Mouse (Mus musculus): Measurements from ENCODE around the gene Stx1a.
"Not testable (repeated sequence)": the region's sequence is repeated elsewhere in the genome, so short reads cannot be mapped to it uniquely, and the experiment has no call there.

Gene Stx1a

DNA sequence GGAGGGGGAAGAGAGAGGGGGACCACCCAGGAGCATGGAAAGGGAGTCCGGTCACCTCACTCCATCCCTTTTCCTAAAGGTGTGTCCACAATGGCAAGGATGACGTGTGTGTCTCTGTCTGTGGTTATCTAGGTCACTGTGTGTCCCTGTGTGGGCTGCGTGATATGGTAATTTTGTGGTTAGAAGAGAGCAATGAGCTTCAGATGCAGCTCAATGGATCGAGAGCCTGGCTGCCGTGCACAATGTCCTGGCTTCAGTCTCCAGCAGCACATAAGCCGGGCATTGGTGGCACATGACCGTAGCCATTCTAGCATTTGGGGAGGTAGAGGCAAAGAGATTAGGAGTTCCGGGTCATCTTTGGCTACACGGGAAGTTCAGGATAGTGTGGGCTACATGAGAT, 16.3 kb downstream of the Stx1a start:
- no peak for DNase-seq (ENCODE audit: low spot score in 2 of 2)

- DNase-seq (ENCODE audit: low spot score in 2 of 2) = no peak
Observed at GRCm38 (mm10) chr5:135040059-135040458, 16.8 kb downstream of the Stx1a start.

DNA sequence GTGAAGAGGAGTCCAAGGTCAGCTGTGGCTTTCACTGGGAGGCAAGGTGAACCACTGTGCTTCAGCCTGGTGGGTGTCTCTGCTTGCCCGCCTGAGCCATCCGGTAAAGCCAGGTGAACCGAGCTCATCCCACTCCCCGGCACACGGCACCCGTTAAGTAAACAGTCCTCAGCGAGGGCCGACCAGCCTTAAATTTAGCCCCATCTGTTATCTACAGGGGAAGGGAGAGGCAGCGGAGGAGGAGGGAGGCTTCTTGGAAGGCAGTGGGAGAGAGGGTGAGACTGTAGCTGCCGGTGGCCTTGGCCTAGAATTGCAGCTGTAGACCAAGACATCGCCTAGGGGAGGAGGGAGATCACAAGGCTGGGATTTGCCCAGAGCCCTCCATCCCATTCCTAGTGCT, 17.5 kb downstream of the Stx1a start:
- DNase-seq (ENCODE audit: low spot score in 2 of 2) = no peak

GRCm38 (mm10) chr5:135042105-135042788, 19.0 kb downstream of the Stx1a start:
- DNase-seq (ENCODE audit: low spot score in 2 of 2) = no peak

DNA sequence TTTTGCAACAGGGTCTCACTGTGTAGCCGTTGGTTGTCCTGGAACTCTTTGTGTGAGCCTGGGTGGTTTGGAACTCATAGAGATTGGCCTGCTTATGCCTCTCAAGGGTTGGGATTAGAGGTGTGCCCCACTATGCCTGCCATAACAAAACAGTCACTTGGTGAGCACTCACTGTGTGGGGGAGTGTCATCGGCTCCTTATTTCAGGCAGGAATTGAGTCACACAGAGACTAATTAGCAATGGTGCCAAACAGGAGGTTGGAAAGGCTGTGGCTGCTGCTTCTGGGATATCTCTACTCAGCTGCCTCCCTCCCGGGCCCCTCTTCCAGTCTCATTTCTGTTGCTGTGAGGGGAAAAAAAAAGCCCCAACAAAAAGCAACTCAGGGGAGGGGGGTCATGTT, 21.3 kb downstream of the Stx1a start:
- DNase-seq (ENCODE audit: low spot score in 2 of 2) = no peak

GRCm38 (mm10) chr5:135048539-135048938, 25.3 kb downstream of the Stx1a start:
- DNase-seq (ENCODE audit: low spot score in 2 of 2) = no peak

DNA sequence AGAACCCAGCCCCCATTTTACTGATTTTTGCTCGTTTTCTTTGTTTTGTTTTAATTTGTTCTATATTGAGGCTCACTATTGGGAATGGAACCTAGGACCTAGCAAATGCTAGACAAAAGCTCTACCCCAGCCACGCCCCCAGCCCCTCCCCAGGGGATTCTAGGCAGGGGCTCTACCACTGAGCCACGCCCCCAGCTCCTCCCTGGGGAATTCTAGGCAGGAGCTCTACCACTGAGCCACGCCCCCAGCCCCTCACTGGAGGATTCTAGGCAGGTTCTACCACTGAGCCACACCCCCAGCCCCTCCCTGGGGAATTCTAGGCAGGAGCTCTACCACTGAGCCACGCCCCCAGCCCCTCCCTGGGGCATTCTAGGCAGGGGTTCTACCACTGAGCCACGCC, 26.0 kb downstream of the Stx1a start:
- not testable (repeated sequence) for DNase-seq (ENCODE audit: low spot score in 2 of 2)

- DNase-seq (ENCODE audit: low spot score in 2 of 2) = no peak
Observed at GRCm38 (mm10) chr5:135053356-135053755, 30.1 kb downstream of the Stx1a start.

DNA sequence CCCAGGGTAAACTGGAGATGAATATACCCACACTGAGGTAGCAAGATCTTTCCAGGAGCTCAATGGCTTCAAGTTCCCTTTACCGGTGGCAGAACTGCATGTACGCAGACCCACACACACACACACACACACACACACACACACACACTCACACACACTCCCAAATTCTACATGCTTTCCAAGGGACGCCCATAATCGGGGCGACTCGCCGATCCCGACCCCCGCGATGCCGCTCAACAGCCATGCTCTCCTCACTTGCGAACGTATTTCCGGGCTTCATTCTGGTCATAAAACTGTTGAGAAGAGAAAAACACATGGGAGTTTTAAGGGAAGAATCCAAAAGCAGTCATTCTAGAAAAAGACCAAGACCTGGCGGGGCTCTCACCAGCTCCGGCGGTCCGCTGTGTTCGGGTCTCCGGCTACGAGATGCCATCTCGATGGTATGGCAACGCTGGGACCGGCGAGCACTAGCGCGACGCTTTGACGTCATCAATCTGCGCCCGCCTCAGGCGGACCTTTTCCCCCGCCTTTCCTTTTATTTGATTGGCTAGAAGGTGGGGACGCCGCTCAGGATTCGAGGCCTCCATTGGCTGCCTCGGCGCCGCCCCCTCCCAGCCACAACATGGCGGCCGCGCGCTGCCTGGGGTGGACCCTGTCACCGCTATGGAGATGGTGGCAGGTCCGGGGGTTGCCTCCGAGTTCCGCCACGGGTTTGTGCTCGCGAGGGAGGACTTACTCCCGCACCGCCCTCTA, 40.5 kb downstream of the Stx1a start, which contains the start of gene Dnajc30:
TSS of gene Dnajc30 (plus strand) at position 574 of the 753 bp plus-strand sequence.
- peak; percentile 87 to 96 for DNase-seq (ENCODE audit: low spot score in 2 of 2)

DNA sequence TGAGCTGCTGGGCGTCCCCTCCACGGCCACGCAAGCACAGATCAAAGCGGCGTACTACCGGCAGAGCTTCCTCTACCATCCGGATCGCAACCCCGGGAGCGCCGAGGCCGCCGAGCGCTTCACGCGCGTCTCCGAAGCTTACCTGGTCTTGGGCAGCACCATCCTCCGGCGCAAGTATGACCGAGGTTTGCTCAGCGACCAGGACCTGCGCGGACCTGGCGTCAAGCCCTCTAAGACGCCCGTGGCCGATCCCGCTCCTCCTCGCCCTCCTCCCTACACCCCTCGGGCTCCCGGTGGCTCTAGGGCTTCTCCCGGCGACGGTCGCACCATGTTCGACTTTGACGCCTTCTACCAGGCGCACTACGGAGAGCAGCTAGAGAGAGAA, 41.1 kb downstream of the Stx1a start:
- peak in 1 of 2 experiments; percentile 4 for DNase-seq (ENCODE audit: low spot score in 2 of 2)

GRCm38 (mm10) chr5:135064909-135065446, 41.7 kb downstream of the Stx1a start, which contains the start of gene Bud23:
Bud23 (minus strand) TSS chr5:135064959.
- not testable (repeated sequence) for DNase-seq (ENCODE audit: low spot score in 2 of 2)

GRCm38 (mm10) chr5:135066008-135066407, 42.7 kb downstream of the Stx1a start:
- DNase-seq (ENCODE audit: low spot score in 2 of 2) = no peak

- DNase-seq (ENCODE audit: low spot score in 2 of 2) = no peak
Observed at GRCm38 (mm10) chr5:135070448-135070847, 47.2 kb downstream of the Stx1a start.

- DNase-seq (ENCODE audit: low spot score in 2 of 2) = no peak
Observed at GRCm38 (mm10) chr5:135072061-135072460, 48.8 kb downstream of the Stx1a start.

DNA sequence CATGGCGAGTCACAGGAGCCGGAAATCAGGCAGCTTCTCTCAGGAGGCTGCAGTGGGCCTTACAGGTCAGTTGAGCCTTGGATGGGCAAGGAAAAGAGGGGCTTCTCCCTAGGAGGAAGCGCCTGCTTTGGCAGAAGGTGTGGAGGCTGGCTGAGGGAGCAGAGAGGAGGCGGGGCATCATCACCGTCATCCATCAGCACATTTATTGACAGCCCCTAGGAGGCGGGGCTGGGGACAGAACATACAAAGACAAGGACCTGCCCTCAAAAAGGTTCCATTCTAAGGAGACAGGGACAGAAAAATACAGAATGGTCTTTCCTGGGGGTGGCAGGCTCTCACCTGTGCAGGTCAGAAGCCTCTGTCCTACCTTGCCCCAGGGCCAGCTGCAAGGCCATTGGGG, 49.4 kb downstream of the Stx1a start:
- no peak for DNase-seq (ENCODE audit: low spot score in 2 of 2)

DNA sequence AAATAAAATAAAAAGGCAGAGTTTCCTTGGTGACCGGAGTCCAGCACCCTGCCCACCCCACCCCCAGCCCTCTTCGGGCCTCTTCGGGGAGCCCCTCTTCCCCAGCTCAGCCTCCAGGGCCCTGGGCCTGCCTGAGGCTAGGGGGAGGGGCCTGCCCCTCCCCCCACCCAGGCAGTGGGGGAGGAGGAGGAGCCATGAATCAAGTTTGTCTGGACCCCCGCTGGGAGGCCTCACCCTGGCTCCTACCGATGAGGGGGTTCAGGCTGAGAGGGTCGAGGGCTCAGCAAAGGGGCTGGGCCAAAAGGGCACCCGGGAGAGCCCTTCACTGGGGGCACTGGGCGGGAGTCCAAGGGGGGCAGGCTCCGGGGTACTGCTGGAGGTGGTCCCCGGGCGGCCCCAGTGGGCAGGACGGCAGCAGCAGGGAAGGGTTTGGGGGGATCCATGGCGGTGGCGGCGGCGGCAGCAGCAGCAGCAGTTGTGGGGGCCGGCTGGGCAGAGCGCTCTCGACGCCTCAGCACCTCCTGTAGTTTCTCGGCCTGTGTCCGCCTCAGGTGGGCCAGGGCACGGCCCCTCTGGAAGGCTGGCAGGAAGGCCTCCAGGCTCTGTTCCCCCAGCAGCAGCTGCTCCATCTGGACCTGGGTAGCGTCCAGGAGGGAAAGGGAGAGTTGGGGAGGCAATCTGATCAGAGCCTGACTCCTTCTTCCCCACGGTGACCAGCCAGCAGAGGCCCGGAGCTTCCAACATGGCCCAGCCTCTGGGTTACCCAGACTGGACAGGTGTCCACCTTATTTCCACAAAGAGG, 50.3 kb downstream of the Stx1a start:
- no peak for DNase-seq (ENCODE audit: low spot score in 2 of 2)

GRCm38 (mm10) chr5:135075655-135076054, 52.4 kb downstream of the Stx1a start:
- DNase-seq (ENCODE audit: low spot score in 2 of 2) = no peak

DNA sequence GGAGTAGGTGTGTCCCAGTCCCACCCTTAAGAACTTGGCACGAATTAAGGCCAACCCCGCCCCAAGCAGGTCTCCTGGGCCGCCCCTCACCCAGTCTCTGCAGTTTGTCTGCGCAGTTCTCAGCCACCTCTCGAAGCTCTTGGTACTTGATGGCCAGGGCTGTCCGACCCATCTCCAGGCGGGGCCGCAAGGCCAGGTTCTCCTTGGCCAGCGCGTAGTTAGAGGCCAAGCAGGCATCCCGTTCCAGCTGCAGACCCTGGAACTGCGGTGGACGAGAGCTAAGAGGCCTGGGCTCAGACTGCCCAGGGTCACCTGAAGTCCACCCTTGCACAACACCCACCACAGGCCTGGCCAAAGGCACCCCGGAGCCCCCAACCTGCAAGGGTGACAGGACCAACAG, 53.1 kb downstream of the Stx1a start:
- no peak for DNase-seq (ENCODE audit: low spot score in 2 of 2)

GRCm38 (mm10) chr5:135076931-135077505, 53.7 kb downstream of the Stx1a start:
- no peak for DNase-seq (ENCODE audit: low spot score in 2 of 2)

- peak; percentile 87 to 90 for DNase-seq (ENCODE audit: low spot score in 2 of 2)
Observed at GRCm38 (mm10) chr5:135077564-135078481, 54.5 kb downstream of the Stx1a start, which contains the start of gene Vps37d. Vps37d (minus strand) TSS chr5:135078266.

- DNase-seq (ENCODE audit: low spot score in 2 of 2) = no peak
Observed at GRCm38 (mm10) chr5:135078482-135078810, 55.2 kb downstream of the Stx1a start.

Data from urinary bladder, postnatal 36 days (tissue).